Mouse (Mus musculus) megakaryocyte, embryonic 14.5 days (primary cell): ENCODE results near the gene Eno3.

ENCODE experiments used
- FLI1 ChIP-seq: IDR thresholded peaks from 2 replicates; pipeline ENCODE4 v1.6.1; 2012; ENCODE audit warnings: low read length, inconsistent platforms, mixed read lengths
- GATA1 ChIP-seq: IDR thresholded peaks from 3 replicates; pipeline ENCODE4 v1.6.1; 2012; ENCODE audit warnings: mixed read lengths, low read length, inconsistent platforms, borderline replicate concordance

GRCm38 (mm10) chr11:70608381-70609066 is 48.5 kb upstream of the Eno3 start:
- TF ChIP-seq GATA1 (no peak), FLI1 (no peak)
